Mouse (Mus musculus): ENCODE data around the gene Slco4a1. TPM values are rescaled to one million over a fixed set of nuclear protein-coding genes. Genes with fewer than 3 reads are reported as not detected.

Slco4a1 gene
- polyA plus RNA-seq, 1 experiment from 2014 or later, result 3.5 TPM

DNA sequence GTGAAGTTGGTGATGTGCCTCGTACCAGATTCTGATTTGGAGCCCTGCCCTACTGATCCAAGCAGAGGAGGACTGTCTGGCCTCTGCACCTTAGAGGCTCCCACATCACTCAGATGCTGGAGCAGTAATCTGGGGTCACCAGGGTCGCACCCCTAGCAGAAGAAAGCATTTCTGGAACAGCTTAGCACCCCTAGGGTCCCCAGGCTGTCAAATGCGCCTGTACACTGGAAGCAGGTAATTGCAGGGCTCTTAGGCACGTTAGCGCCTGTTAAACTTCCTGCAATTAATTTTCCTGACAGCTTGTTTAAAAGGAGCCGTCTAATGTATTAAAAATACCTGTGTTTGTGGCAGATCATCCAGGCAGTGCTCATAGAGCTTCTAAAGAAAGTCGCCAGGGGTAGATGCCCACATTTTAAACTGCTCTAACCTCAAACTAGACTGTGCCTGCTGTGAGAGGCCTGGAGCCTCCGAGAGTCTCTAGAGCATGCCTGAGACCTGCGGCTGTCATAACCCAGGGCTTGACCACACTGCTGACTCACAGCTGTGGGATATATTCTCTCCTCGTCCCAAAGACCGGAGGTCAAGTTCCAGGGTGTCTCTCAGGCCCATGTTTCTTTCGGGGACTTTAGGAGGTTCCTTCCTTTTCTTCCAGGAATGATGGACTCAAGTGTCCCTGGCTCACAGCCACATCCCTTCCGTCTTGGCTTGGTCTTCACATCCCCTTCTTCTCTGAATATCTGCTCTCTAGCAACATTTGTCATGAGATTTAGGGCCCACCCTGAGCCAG lies 56.0 kb downstream of the Slco4a1 start:
- Histone ChIP-seq H3K27ac (replicated peaks) (no peak overlapping the region), H3K27me3 (peaks cover 86% of the 10 kb centered on the region), H3K4me1 (peaks cover 12% of the 10 kb centered on the region), H3K4me2 (replicated peaks) (no peak overlapping the region), H3K9ac (replicated peaks) (no peak overlapping the region), H3K9me3 (no peaks in the 10 kb centered on the region), H3K36me3 (no peaks in the 10 kb centered on the region), H3K4me3 (no peak overlapping the region)
- 68% methylated on average over 13 of the region's 13 CpGs for WGBS
- no peak for ATAC-seq (ENCODE audit: low FRiP score, low read depth)

DNA sequence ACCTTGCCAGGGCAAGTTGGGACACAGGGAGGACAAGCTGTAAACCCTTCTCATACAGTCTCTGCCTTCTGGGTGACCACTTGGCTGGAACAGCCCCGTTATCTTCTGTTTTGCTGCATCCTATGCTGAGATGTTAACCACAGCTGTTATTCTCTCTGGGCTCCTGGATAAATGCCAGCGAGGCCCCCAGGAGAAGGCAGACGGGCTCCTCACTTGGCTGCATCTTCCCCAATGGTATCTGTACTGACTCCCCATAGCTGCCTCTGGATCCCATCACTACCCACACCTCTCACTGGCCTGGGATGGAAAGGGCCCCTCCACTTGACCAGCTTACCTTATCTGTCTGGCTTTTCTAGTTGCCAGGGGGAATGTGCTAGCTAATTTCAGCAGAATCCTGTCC lies 57.0 kb downstream of the Slco4a1 start:
- H3K27ac ChIP-seq (replicated peaks), result no peak overlapping the region
- H3K36me3 ChIP-seq, result no peaks in the 10 kb centered on the region
- no peak overlapping the region for H3K9ac ChIP-seq (replicated peaks)
- H3K9me3 ChIP-seq, result no peaks in the 10 kb centered on the region
- no peak overlapping the region for H3K4me2 ChIP-seq (replicated peaks)
- no peak for ATAC-seq (ENCODE audit: low FRiP score, low read depth)
- peaks cover 12% of the 10 kb centered on the region for H3K4me1 ChIP-seq
- no peak overlapping the region for H3K4me3 ChIP-seq
- peaks cover 87% of the 10 kb centered on the region for H3K27me3 ChIP-seq
- 91% methylated on average over 3 of the region's 3 CpGs for whole genome bisulfite sequencing

DNA sequence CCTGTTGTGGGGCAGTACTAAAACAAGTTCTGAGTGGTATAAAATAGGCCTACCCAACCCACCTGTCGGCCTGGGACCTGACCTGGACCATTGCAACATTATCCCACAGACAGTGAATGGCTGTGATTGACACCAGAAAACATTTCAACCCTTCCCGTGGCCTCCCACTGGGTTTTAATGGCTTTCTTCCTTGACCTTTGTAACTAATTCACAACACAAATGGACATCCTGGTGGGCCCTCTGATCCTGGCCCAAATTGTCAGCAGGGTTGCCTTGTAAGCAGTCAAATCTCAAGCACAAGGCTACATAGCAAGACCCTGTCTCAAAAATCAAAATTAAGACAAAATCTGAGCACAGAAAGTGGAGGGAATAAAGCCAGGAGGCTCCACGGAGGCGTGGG lies 57.8 kb downstream of the Slco4a1 start:
- no peak overlapping the region for H3K9ac ChIP-seq (replicated peaks)
- H3K27me3 ChIP-seq, result peaks cover 87% of the 10 kb centered on the region
- H3K4me3 ChIP-seq, result no peak overlapping the region
- H3K27ac ChIP-seq (replicated peaks), result no peak overlapping the region
- H3K9me3 ChIP-seq, result no peaks in the 10 kb centered on the region
- no peak for ATAC-seq (ENCODE audit: low FRiP score, low read depth)
- H3K4me2 ChIP-seq (replicated peaks), result no peak overlapping the region
- no peaks in the 10 kb centered on the region for H3K36me3 ChIP-seq
- 33% methylated on average over 4 of the region's 4 CpGs for WGBS
- peaks cover 8% of the 10 kb centered on the region for H3K4me1 ChIP-seq

DNA sequence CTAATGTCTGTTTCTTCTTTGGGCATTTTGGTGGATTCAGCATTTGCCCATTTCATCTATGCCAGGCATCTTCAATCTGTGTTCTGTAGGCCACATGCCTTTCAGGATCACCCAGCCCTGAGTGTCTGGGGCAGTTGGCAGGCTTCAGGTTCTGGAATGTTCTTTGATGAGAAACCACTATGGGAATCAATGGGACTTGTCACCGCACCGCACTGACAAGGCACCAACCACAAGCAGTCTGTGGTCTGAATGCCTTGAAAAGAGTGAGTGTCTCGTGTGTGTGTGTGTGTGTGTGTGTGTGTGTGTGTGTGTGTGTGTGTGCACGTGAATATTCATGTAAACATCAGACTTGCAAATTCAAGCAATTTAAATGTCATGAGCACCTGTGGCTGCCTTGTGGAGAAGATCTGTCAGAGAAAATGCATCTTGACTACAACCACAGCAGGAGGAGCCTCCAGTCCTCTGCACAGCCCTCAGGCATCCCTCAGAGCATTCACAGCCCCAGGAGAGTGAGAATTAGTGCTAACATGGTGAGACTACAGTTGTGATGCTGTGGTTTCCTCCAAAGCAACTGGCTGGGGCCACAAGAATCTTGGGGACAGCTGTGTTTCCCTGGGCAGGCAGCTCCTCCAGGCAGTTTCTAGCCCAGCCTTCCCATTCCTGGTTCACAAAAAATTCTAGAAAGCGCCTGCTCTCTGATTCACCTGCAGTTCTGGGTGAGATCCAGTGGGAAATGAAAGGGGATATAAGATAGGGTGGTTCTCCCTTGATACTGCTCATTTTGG lies 65.6 kb downstream of the Slco4a1 start:
- no peak overlapping the region for H3K9ac ChIP-seq (replicated peaks)
- no peaks in the 10 kb centered on the region for H3K4me1 ChIP-seq
- no peaks in the 10 kb centered on the region for H3K36me3 ChIP-seq
- H3K27ac ChIP-seq (replicated peaks), result no peak overlapping the region
- H3K4me2 ChIP-seq (replicated peaks), result no peak overlapping the region
- peaks cover 65% of the 10 kb centered on the region for H3K27me3 ChIP-seq
- WGBS, result 68% methylated on average over 5 of the region's 5 CpGs
- ATAC-seq (ENCODE audit: low FRiP score, low read depth), result no peak
- H3K4me3 ChIP-seq, result no peak overlapping the region
- H3K9me3 ChIP-seq, result no peaks in the 10 kb centered on the region

DNA sequence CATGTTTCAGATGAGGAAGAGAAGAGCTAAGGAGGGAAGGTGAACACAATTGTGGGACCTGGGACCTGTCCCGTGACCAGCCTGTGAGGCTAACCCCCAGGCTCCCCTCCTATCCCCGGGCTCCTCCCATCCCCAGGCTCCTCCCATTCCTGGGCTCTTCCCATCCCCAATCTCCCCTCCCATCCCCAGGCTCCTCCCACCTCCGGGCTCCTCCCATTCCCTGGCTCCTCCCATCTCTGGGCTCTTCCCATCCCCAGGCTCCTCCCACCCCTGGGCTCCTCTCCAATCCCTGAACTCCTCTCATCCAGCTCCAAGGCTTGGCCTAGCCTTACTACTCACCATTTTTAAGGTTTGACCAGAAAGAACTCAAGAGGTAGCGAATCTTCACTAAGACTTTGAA lies 66.8 kb downstream of the Slco4a1 start:
- peaks cover 66% of the 10 kb centered on the region for H3K27me3 ChIP-seq
- H3K9me3 ChIP-seq, result no peaks in the 10 kb centered on the region
- H3K9ac ChIP-seq (replicated peaks), result no peak overlapping the region
- no peak for ATAC-seq (ENCODE audit: low FRiP score, low read depth)
- no peak overlapping the region for H3K4me3 ChIP-seq
- no peak overlapping the region for H3K4me2 ChIP-seq (replicated peaks)
- no peak overlapping the region for H3K27ac ChIP-seq (replicated peaks)
- WGBS, result 72% methylated on average over 4 of the region's 4 CpGs
- no peaks in the 10 kb centered on the region for H3K36me3 ChIP-seq
- H3K4me1 ChIP-seq, result no peaks in the 10 kb centered on the region

Other genes starting within 250 kb of the Slco4a1 start
- 1.7 and 3.2 TPM in 2 replicates for gene Lama5, start 230.4 kb upstream of the Slco4a1 start, polyA plus RNA-seq (2016; fragmentation: Nextera tagmentation; extraction: Ambion mirVana)
- gene Rps21, start 198.9 kb upstream of the Slco4a1 start, polyA plus RNA-seq (2016; fragmentation: Nextera tagmentation; extraction: Ambion mirVana), result 393 and 434 TPM in 2 replicates
- gene Cables2, start 182.7 kb upstream of the Slco4a1 start, polyA plus RNA-seq (2016; fragmentation: Nextera tagmentation; extraction: Ambion mirVana), result 22.3 and 26.5 TPM in 2 replicates
- 0.08 and 0.16 TPM in 2 replicates for gene Rbbp8nl, start 166.4 kb upstream of the Slco4a1 start, polyA plus RNA-seq (2016; fragmentation: Nextera tagmentation; extraction: Ambion mirVana)
- gene Gata5, start 121.5 kb upstream of the Slco4a1 start, polyA plus RNA-seq (2016; fragmentation: Nextera tagmentation; extraction: Ambion mirVana), result not detected in 2 replicates
- gene Ntsr1, start 43.7 kb downstream of the Slco4a1 start, polyA plus RNA-seq (2016; fragmentation: Nextera tagmentation; extraction: Ambion mirVana), result 0.15 and 0.29 TPM in 2 replicates
- gene Mrgbp, start 125.1 kb downstream of the Slco4a1 start, polyA plus RNA-seq (2016; fragmentation: Nextera tagmentation; extraction: Ambion mirVana), result 46.8 and 49.0 TPM in 2 replicates
- gene Ogfr, start 133.0 kb downstream of the Slco4a1 start, polyA plus RNA-seq (2016; fragmentation: Nextera tagmentation; extraction: Ambion mirVana), result 98.9 and 109 TPM in 2 replicates
- gene Col9a3, start 141.5 kb downstream of the Slco4a1 start, polyA plus RNA-seq (2016; fragmentation: Nextera tagmentation; extraction: Ambion mirVana), result 20.1 and 40.2 TPM in 2 replicates
- 0.24 TPM in 1 of 2 replicates, not detected in the other for gene Tcfl5, start 186.5 kb downstream of the Slco4a1 start, polyA plus RNA-seq (2016; fragmentation: Nextera tagmentation; extraction: Ambion mirVana)